In genomic region chr5:102453324-102453723, GRCm38 (mm10) we compare ENCODE assay signal across 21 mouse cellular contexts. TPM values are rescaled to one million over a fixed set of nuclear protein-coding genes. Genes with fewer than 3 reads are reported as not detected.
"Had no signal": no experiment of that assay in that cellular context is flagged by ENCODE, and none has a peak within 500 bp of the region (broad histone marks: within the 10 kb centered on the region; RNA-seq: fewer than 3 reads in every experiment).

No protein-coding gene starts in this region.

- H3K4me1 ChIP-seq: midbrain, embryonic 10.5 days; midbrain, embryonic 12.5 days; neural tube, embryonic 13.5 days; neural tube, embryonic 15.5 days had no signal

- H3K36me3 ChIP-seq: midbrain, embryonic 10.5 days; midbrain, embryonic 12.5 days; neural tube, embryonic 13.5 days; neural tube, embryonic 15.5 days; stomach, embryonic 15.5 days had no signal

- H3K27ac ChIP-seq: midbrain, embryonic 10.5 days; midbrain, embryonic 12.5 days; neural tube, embryonic 13.5 days; neural tube, embryonic 15.5 days; stomach, embryonic 15.5 days had no signal

- H3K9ac ChIP-seq: lung, embryonic 14.5 days; midbrain, embryonic 12.5 days; neural tube, embryonic 13.5 days; neural tube, embryonic 15.5 days; stomach, embryonic 15.5 days had no signal

- ATAC-seq: midbrain, embryonic 16.5 days had no signal

- DNase-seq: lung, adult 18-20 months; lung, embryonic 14.5 days; lung, postnatal 10 days; lung, postnatal 4 days; midbrain, embryonic 14.5 days; retina, postnatal 1 day; right cerebral cortex, adult 18-20 months; right cerebral cortex, postnatal 25 days; right cerebral cortex, postnatal 4 days; spleen, adult 18-20 months; thymus, adult 2 months; thymus, postnatal 25 days; thymus, postnatal 4 days had no signal

- H3K9me3 ChIP-seq: midbrain, embryonic 10.5 days; midbrain, embryonic 12.5 days; neural tube, embryonic 13.5 days; neural tube, embryonic 15.5 days; stomach, embryonic 15.5 days had no signal

- H3K27me3 ChIP-seq: midbrain, embryonic 12.5 days; neural tube, embryonic 13.5 days; neural tube, embryonic 15.5 days; stomach, embryonic 15.5 days had no signal

- H3K4me3 ChIP-seq: midbrain, embryonic 10.5 days; midbrain, embryonic 12.5 days; myocyte; neural tube, embryonic 13.5 days; neural tube, embryonic 15.5 days; stomach, embryonic 15.5 days had no signal

- H3K4me2 ChIP-seq: lung, embryonic 14.5 days; midbrain, embryonic 12.5 days; neural tube, embryonic 13.5 days; neural tube, embryonic 15.5 days; stomach, embryonic 15.5 days had no signal

RNA-seq across cellular contexts. Expression of gene Arhgap24, which starts 27.9 kb away (rescaled TPM):
- total RNA-seq: megakaryocyte-erythroid progenitor cell, adult 5-6 weeks had no signal
